Mouse (Mus musculus) liver, adult 2 months (tissue): ENCODE measurements at regions not wholly inside any gene's neighbourhood (a gene's known extent, or its start where the extent isn't known, plus 50 kb on each side); places are given as distances from the start of the nearest gene placed in this dataset.

Experiments used
- DNase-seq: peaks from one replicate; pipeline ENCODE4 v3.0.0-alpha.2; 2011; ENCODE audit warnings: low read depth, low spot score; ENCODE audit errors: extremely low read depth
- H3K27ac ChIP-seq: fragments of 200-500 bp; replicated peaks from 2 replicates; pipeline ENCODE4 v1.5.1; 2012; ENCODE audit warnings: low read depth, mild to moderate bottlenecking, control low read depth, inconsistent platforms, low read length; ENCODE audit not compliant: insufficient read depth
- H3K27me3 ChIP-seq: fragments of 200-500 bp; 2 replicates; pipeline ENCODE4 v1.6.1; 2012; ENCODE audit warnings: mild to moderate bottlenecking, moderate library complexity, low read length, inconsistent platforms; ENCODE audit not compliant: control insufficient read depth, insufficient read depth
- H3K36me3 ChIP-seq: fragments of 200-500 bp; 2 replicates; pipeline ENCODE4 v1.6.1; 2012; ENCODE audit warnings: low read length, inconsistent platforms; ENCODE audit not compliant: control insufficient read depth, insufficient read depth
- H3K4me1 ChIP-seq: fragments of 200-500 bp; 2 replicates; pipeline ENCODE4 v1.6.1; 2011; ENCODE audit warnings: low read length; ENCODE audit not compliant: control insufficient read depth, insufficient read depth
- H3K4me3 ChIP-seq: fragments of 200-500 bp; 2 replicates; pipeline ENCODE4 v1.5.1; 2011; ENCODE audit warnings: low read depth, mild to moderate bottlenecking, control low read depth, low read length, moderate library complexity; ENCODE audit not compliant: insufficient read depth
- H3K79me2 ChIP-seq: fragments of 200-500 bp; 2 replicates; pipeline ENCODE4 v1.6.1; 2012; ENCODE audit warnings: inconsistent platforms, mild to moderate bottlenecking, low read length, moderate library complexity; ENCODE audit not compliant: control insufficient read depth, insufficient read depth
- H3K9ac ChIP-seq: fragments of 200-500 bp; 2 replicates; pipeline ENCODE4 v1.6.1; 2012; ENCODE audit warnings: low read depth, mild to moderate bottlenecking, control low read depth, inconsistent platforms, low read length
- CTCF ChIP-seq: fragments of 200-500 bp; IDR thresholded peaks from 2 replicates; pipeline ENCODE4 v1.5.1; 2011; ENCODE audit warnings: low read depth, low read length, control low read depth
- POLR2A ChIP-seq: fragments of 200-500 bp; IDR thresholded peaks from 2 replicates; pipeline ENCODE4 v1.6.1; 2011; ENCODE audit warnings: low read length, control low read depth; ENCODE audit not compliant: insufficient read depth; ENCODE audit errors: extremely low read depth
- WGBS: fragments of 180-500 bp; shearing (Covaris S2); methylation state at CpG from one replicate; pipeline ENCODE4 v1.1.7; 2018; 5-methylcytosine and 5-hydroxymethylcytosine counted together

DNA sequence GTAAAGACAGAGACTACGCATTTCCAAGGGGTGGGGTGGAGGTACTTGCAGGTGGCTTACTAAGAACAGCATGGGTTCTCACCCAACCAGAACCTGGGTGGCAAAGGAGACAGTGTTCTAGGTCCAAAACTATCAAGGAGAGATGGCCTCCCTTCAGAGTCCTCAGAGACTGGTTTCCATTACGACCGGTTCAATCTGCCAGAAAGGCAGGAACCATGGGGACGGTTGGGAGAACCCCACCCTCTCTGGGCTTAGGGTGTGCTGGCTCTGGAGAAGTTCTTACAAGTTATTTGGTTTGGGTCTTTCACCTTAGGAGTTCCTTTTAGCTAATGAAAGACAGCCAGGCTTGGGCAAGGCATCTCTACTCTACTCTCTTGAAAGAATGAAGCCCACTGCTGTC lies 79.2 kb downstream of the Cdca7 start:
- no peak overlapping the region for H3K9ac ChIP-seq
- no peak for TF ChIP-seq POLR2A
- no peak for TF ChIP-seq CTCF
- H3K4me1 ChIP-seq: no peaks in the 10 kb centered on the region
- no peaks in the 10 kb centered on the region for H3K79me2 ChIP-seq
- H3K36me3 ChIP-seq: no peaks in the 10 kb centered on the region
- WGBS: 86% methylated on average over 4 of the region's 4 CpGs
- no peaks in the 10 kb centered on the region; the same call in 1 of the 2 replicates for H3K27me3 ChIP-seq
- DNase-seq: no peak
- no peak overlapping the region for H3K4me3 ChIP-seq
- H3K27ac ChIP-seq: peak overlapping the region; percentile 23

DNA sequence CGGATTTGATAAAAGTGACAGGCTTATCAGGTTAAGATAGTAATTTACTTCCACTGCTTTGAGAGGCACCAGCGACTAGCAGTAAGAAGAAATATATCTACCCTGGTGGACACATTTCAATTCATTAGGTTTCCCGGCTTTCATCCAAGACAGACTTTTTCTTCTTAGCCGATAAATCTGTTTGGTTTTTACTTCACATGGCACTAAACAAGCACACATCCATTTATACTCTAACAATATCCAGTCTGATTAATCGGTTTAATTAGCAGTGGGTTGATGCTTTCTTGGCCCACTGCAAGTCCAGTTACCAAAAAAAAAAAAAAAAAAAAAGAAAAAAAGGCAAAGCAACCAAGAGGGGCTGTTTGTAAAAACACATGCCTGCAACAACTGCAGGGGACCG lies 79.6 kb downstream of the Cdca7 start:
- TF ChIP-seq CTCF (no peak), POLR2A (no peak)
- Histone ChIP-seq H3K4me3 (no peak overlapping the region), H3K36me3 (no peaks in the 10 kb centered on the region), H3K27me3 (no peaks in the 10 kb centered on the region; the same call in 1 of the 2 replicates), H3K9ac (no peak overlapping the region), H3K79me2 (no peaks in the 10 kb centered on the region), H3K4me1 (no peaks in the 10 kb centered on the region), H3K27ac (no peak overlapping the region; the same call in 1 of the 2 replicates)
- DNase-seq: peak; percentile 13
- WGBS: 61% methylated on average over 6 of the region's 6 CpGs

DNA sequence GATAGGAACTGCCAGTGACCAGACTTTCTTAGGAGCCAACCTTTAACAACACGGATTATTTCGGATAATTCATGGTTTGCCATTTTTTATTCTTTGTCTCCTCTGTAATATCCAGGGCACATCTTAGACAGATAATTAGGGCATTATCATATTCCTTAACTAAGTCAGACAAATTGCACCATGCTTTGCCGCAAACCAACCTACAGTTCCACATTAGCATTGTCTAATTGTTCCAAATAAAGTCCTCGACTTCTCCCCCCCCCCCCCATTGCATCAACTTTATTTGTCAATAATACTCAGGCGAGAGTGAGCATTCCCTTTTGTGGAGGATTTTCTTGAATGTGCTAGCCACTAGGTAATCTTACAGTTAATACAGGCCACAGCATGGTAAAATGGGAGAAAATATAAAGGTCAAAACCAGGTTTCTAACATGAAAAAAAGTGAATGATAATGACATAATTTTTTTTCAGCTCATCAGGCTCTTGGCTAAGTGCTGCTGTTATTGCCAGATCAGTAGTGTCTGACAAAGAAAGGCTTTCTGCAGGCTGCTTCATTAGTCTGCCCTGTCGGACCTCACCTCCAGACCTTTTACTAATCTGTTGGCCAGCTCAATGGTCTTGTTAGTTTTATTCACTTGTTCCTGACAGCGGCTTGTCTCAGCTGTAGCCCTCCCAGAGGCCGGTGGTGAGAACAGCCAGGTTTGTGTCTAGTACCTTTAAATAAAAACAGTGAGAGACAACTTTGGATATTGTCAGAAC lies 80.3 kb downstream of the Cdca7 start:
- no peak for TF ChIP-seq CTCF
- no peak for TF ChIP-seq POLR2A
- Histone ChIP-seq H3K27ac (no peak overlapping the region), H3K79me2 (no peaks in the 10 kb centered on the region), H3K27me3 (no peaks in the 10 kb centered on the region; the same call in 1 of the 2 replicates), H3K36me3 (no peaks in the 10 kb centered on the region), H3K4me1 (no peaks in the 10 kb centered on the region), H3K9ac (no peak overlapping the region), H3K4me3 (no peak overlapping the region)
- 77% methylated on average over 8 of the region's 8 CpGs for WGBS
- DNase-seq: no peak

DNA sequence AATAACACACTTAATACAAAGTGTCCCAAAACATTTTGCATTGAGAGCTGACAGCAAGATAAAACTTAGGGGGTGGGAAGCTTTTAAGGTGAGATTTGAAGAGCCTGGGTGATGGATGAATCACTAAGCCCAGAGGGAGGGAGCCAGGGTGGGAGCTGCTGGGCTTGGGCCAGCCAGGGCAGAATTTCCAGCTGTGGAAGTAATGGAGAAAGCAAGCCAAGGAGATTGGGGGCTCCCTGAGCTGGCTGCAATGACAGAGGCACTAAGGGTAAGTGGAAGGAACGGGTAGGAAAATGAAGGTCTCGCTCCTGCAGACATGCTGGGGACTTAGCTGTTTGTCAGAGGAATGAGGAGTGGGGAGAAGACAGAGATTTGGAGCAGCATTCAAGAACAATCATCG lies 81.2 kb downstream of the Cdca7 start:
- 58% methylated on average over 3 of the region's 3 CpGs for WGBS

DNA sequence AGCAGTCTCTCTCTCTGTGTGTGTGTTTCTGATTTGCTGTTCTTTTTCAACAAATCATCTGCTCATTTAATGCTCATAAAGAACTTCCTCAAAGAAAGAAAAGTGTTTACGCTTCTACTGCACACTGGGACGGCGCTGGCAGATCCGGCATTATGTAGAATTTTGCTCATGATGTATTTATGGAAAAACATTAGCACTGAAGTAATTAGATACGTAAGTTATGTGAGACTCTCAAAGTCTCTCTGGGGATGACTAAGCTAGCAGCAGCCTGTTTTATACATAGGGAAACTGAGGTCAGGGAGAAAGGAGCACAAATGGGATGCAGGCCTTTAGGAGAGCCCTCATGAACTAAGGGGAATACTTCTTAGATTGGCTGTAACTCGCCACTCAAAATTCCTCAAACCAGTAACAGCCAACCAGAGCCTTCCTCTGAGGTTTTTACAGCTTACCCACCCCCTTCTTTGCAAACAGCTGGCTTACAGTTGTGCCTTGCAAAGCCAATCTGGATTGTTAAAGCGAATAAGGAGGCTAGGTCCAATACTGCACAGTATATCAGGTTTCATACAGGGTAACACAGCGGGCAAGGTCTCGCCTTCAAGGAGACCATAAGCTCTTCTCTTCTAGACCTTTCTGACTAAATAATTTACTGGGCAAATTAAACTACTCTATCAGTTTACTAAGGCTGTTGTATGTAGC lies 81.8 kb downstream of the Cdca7 start:
- no peak for DNase-seq
- Histone ChIP-seq H3K36me3 (no peaks in the 10 kb centered on the region), H3K79me2 (no peaks in the 10 kb centered on the region), H3K4me3 (no peak overlapping the region), H3K4me1 (no peaks in the 10 kb centered on the region), H3K27me3 (no peaks in the 10 kb centered on the region; the same call in 1 of the 2 replicates), H3K9ac (no peak overlapping the region), H3K27ac (no peak overlapping the region)
- no peak for TF ChIP-seq POLR2A
- no peak for TF ChIP-seq CTCF
- 91% methylated on average over 9 of the region's 9 CpGs for WGBS

More for the DNA sequence above, 81.2 kb downstream of the Cdca7 start:
- Histone ChIP-seq H3K4me3 (no peak overlapping the region), H3K27ac (no peak overlapping the region), H3K9ac (no peak overlapping the region), H3K4me1 (no peaks in the 10 kb centered on the region), H3K27me3 (no peaks in the 10 kb centered on the region; the same call in 1 of the 2 replicates), H3K79me2 (no peaks in the 10 kb centered on the region), H3K36me3 (no peaks in the 10 kb centered on the region)
- TF ChIP-seq CTCF (no peak), POLR2A (no peak)
- DNase-seq: no peak

DNA sequence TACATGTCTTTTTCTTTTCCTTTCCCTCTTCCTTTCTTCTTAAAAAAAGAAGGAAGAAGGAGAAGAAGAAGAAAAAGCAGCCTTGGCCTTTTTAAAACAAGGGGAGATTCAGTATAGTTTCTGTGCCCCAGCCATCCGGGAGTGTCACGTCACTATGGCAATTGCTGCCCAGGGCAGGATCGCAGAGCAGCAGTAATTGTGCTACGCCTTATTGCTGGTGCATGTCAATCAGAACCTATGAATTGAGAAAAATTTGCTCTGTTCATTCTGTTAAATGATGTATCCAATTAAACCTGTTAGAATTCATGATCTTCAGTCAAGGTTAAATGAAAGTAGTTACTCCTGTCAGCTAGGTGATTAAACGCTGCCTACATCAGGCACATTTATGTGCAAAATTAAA lies 85.4 kb downstream of the Cdca7 start:
- Histone ChIP-seq H3K27me3 (no peaks in the 10 kb centered on the region; the same call in 1 of the 2 replicates), H3K27ac (no peak overlapping the region), H3K36me3 (no peaks in the 10 kb centered on the region), H3K9ac (no peak overlapping the region), H3K4me1 (no peaks in the 10 kb centered on the region), H3K4me3 (no peak overlapping the region), H3K79me2 (no peaks in the 10 kb centered on the region)
- no peak for DNase-seq
- 93% methylated on average over 5 of the region's 5 CpGs for WGBS
- TF ChIP-seq POLR2A (no peak), CTCF (no peak)
